Mouse (Mus musculus) ovary, postnatal 14 days (tissue): Measurements from ENCODE around the gene Clnk.

Experiments used
- DNase-seq: peaks from one replicate; pipeline ENCODE4 v3.0.0; 2022; ENCODE audit warnings: low spot score

The Clnk gene

GRCm38 (mm10) chr5:38708940-38709581, 167.6 kb downstream of the Clnk start:
- DNase-seq: no peak

GRCm38 (mm10) chr5:38707364-38708075, 169.1 kb downstream of the Clnk start:
- DNase-seq: no peak

GRCm38 (mm10) chr5:38702941-38703340, 173.7 kb downstream of the Clnk start:
- no peak for DNase-seq

GRCm38 (mm10) chr5:38702091-38702490, 174.5 kb downstream of the Clnk start:
- no peak for DNase-seq

GRCm38 (mm10) chr5:38698466-38698865, 178.1 kb downstream of the Clnk start:
- DNase-seq: no peak

GRCm38 (mm10) chr5:38698046-38698445, 178.6 kb downstream of the Clnk start:
- DNase-seq: no peak

- no peak for DNase-seq
These were observed 179.8 kb downstream of the Clnk start for GRCm38 (mm10) chr5:38696616-38697375.

GRCm38 (mm10) chr5:38692859-38693258, 183.8 kb downstream of the Clnk start:
- DNase-seq: no peak

- no peak for DNase-seq
These were observed 187.4 kb downstream of the Clnk start for GRCm38 (mm10) chr5:38689186-38689585.

- no peak for DNase-seq
These were observed 188.9 kb downstream of the Clnk start for GRCm38 (mm10) chr5:38687694-38688093.

GRCm38 (mm10) chr5:38684164-38684911, 192.3 kb downstream of the Clnk start, which contains the start of gene Zfp518b:
Zfp518b (minus strand) TSS chr5:38684826.
- peak; percentile 64 for DNase-seq

GRCm38 (mm10) chr5:38658836-38659235, 217.8 kb downstream of the Clnk start:
- no peak for DNase-seq
